Mouse (Mus musculus) ES-Bruce4 (cell line): Measurements from ENCODE around the gene Tgfbrap1. TPM values are rescaled to one million over a fixed set of nuclear protein-coding genes. Genes with fewer than 3 reads are reported as not detected.

Experiments
- H3K27ac ChIP-seq: 2 replicates; pipeline ENCODE4 v1.5.1; 2012; ENCODE audit warnings: low read length, inconsistent platforms; ENCODE audit not compliant: insufficient read depth
- H3K27me3 ChIP-seq: 2 replicates; pipeline ENCODE4 v1.6.1; 2012; ENCODE audit warnings: mild to moderate bottlenecking, low read length, inconsistent platforms; ENCODE audit not compliant: control insufficient read depth, poor library complexity, insufficient read depth, severe bottlenecking
- H3K36me3 ChIP-seq: 2 replicates; pipeline ENCODE4 v1.6.1; 2012; ENCODE audit warnings: inconsistent platforms, mild to moderate bottlenecking, low read length, moderate library complexity; ENCODE audit not compliant: control insufficient read depth, poor library complexity, insufficient read depth, severe bottlenecking
- H3K4me1 ChIP-seq: one replicate; pipeline ENCODE4 v1.8.1; 2011; ENCODE audit warnings: low read length; ENCODE audit not compliant: control insufficient read depth, insufficient read depth
- H3K4me3 ChIP-seq: 2 replicates; pipeline ENCODE4 v1.5.1; 2011; ENCODE audit warnings: low read depth, mild to moderate bottlenecking, low read length
- H3K9ac ChIP-seq: 2 replicates; pipeline ENCODE4 v1.6.1; 2012; ENCODE audit warnings: low read depth, mild to moderate bottlenecking, inconsistent platforms; ENCODE audit not compliant: poor library complexity, severe bottlenecking
- H3K9me3 ChIP-seq: replicated peaks from 2 replicates; pipeline ENCODE4 v1.6.1; 2012; ENCODE audit warnings: mild to moderate bottlenecking, low read length, inconsistent platforms; ENCODE audit not compliant: control insufficient read depth, poor library complexity, insufficient read depth, severe bottlenecking
- CTCF ChIP-seq: IDR thresholded peaks from one replicate; pipeline ENCODE4 v1.8.1; 2011; ENCODE audit warnings: low read depth, low read length
- EP300 ChIP-seq: IDR thresholded peaks from 2 replicates; pipeline ENCODE4 v1.6.1; 2011; ENCODE audit warnings: low read depth, low read length; ENCODE audit not compliant: insufficient read depth
- POLR2A ChIP-seq: IDR thresholded peaks from one replicate; pipeline ENCODE4 v1.8.1; 2011; ENCODE audit warnings: low read length; ENCODE audit not compliant: insufficient read depth
- polyA plus RNA-seq: library from polyadenylated mRNA; stranded (reverse); fragments of >200 nt; gene quantifications from 2 replicates; pipeline ENCODE4 v1.2.4, GENCODE M21; 2011; ENCODE audit warnings: low read depth; ENCODE audit not compliant: missing spikeins, insufficient read depth, insufficient read length

Gene Tgfbrap1
- polyA plus RNA-seq: 9.6 and 9.8 TPM in 2 replicates

DNA sequence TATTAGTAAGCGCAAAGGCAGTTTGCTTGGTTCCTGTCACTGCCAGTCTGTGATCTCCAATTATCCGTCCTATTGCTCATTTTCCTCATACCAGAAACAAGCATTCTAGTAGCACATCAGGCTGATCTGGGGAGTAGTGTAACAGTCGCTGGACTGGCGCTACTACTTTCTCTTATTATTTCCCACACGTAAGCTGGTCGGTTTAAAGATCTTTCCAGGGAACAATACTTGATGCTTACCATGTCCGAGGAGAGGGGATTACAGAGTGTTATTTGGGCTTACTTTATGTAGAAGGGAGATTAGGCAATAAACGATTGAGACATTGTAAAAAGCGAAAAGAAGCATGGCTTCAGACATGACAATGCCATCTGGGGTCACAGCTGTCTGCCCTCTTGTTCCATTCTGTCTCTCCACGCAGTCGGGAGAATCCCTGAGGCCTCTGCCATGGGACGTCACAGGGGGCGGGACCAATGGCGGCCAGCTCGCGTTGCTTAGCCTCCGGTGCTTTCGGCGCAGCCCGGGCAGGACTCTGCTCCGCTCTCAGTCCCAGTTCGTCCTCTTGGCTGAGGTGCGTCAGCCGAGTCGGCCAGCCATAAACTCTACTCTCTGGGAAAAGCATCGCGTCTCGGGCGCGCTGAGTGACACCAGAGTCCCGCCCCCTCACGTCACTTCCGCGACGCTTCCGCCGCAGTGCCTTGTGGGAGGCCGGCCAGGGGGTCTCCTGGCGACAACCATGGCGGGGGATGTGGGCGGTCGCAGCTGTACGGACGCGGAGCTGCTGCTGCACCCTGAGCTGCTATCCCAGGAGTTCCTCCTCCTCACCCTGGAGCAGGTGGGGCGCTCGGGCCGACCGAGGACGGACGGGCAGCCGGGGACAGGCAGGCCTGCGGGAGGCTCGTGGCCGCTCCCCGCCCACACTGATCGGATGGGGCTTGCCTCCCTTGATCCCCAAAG lies at the start of gene Tgfbrap1, which contains the start of gene AI597479:
Gene Tgfbrap1 (minus strand): TSS at position 607 of the 954 bp plus-strand sequence.
Gene AI597479 (plus strand): TSS at position 680 of the 954 bp plus-strand sequence.
- peaks cover 4% of the 10 kb centered on the region for H3K4me1 ChIP-seq
- no peaks in the 10 kb centered on the region for H3K36me3 ChIP-seq
- H3K27ac ChIP-seq: peak within 1 kb of the TSS; percentile 76
- peak within 1 kb of the TSS; percentile 79 for H3K9ac ChIP-seq
- H3K27me3 ChIP-seq: no peaks in the 10 kb centered on the region
- H3K9me3 ChIP-seq: no peaks in the 10 kb centered on the region
- peak within 1 kb of the TSS; percentile 82 for H3K4me3 ChIP-seq
- TF ChIP-seq CTCF (no peak), POLR2A (no peak), EP300 (no peak)

DNA sequence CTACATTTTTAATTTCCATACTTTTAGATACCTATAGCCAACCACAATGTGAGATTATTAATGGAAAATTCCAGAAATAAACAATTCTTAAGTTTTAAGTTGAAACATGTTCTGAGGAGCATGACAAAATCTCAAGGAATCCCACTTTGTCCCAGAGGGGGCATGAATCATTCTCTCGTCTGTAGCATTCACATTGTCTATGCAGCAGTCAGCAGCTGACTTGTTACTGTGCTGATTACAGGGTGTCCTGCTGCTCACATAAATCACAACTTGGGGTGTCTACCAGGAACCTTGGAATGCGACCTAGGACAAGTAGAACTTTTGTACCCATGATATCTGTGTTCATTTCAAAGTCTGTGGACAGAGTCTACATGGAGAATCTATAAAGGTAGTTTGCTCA lies 49.0 kb upstream of the Tgfbrap1 start:
- Histone ChIP-seq H3K36me3 (no peaks in the 10 kb centered on the region), H3K9me3 (no peaks in the 10 kb centered on the region; the same call in 1 of the 2 replicates), H3K4me1 (no peaks in the 10 kb centered on the region), H3K27me3 (no peaks in the 10 kb centered on the region), H3K9ac (no peak overlapping the region), H3K27ac (no peak overlapping the region), H3K4me3 (no peak overlapping the region)
- no peak for TF ChIP-seq CTCF
- TF ChIP-seq EP300: no peak
- no peak for TF ChIP-seq POLR2A

DNA sequence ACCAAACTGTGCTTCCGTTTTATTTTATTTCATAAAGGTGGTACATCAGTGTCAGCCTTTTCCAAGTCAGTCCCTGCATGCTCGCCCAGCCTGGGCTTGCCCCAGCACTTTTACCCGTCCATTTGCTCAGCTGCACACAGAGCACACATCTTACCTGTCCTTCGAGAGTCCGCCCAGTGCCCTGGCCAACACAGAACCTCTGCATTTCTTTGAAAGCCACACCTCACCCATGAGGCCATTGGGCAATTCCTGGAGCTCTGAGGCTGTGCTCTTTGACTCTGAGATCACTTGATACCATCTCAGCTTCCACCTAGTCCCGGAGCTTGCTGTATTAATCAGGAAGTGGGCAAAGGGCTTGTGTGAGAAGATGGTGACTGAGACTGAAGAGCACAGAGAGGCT lies 47.0 kb upstream of the Tgfbrap1 start:
- TF ChIP-seq EP300: no peak
- no peak for TF ChIP-seq CTCF
- TF ChIP-seq POLR2A: no peak
- no peaks in the 10 kb centered on the region for H3K36me3 ChIP-seq
- no peaks in the 10 kb centered on the region; the same call in 1 of the 2 replicates for H3K9me3 ChIP-seq

DNA sequence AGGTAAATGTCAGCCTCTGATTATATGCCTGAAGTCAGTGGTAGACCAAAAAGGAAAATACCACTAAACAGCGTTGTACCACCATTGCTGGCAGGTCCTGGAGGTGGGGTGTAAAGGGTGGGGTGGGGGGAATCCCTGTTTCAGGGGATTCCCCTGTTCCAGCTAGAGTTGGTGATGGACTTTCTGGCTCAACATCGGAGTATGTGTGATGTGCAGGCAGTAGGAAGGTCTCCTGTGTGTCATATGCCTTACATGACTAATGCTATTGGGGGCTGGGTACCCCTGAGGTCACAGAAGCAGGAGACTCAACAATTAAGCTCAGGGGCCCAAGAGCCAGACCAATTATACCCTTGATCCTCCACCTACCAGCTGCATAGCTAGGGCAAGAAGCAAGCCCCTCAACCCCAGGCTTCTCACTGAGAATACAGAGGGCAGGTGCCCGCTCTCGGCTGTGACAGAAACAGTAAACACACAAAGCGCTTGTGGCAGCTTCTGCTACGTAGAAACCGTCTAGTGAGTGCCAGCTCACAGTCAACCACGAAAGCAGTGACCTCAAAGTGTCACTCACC lies 46.0 kb upstream of the Tgfbrap1 start:
- H3K9me3 ChIP-seq: no peaks in the 10 kb centered on the region; the same call in 1 of the 2 replicates
- H3K9ac ChIP-seq: no peak overlapping the region
- no peaks in the 10 kb centered on the region for H3K36me3 ChIP-seq
- H3K4me1 ChIP-seq: no peaks in the 10 kb centered on the region
- no peak for TF ChIP-seq POLR2A
- no peak for TF ChIP-seq CTCF
- TF ChIP-seq EP300: no peak
- no peaks in the 10 kb centered on the region for H3K27me3 ChIP-seq
- no peak overlapping the region for H3K27ac ChIP-seq
- no peak overlapping the region for H3K4me3 ChIP-seq

More for the DNA sequence above, 47.0 kb upstream of the Tgfbrap1 start:
- no peaks in the 10 kb centered on the region for H3K27me3 ChIP-seq
- no peak overlapping the region for H3K9ac ChIP-seq
- H3K4me1 ChIP-seq: no peaks in the 10 kb centered on the region
- no peak overlapping the region for H3K27ac ChIP-seq
- H3K4me3 ChIP-seq: no peak overlapping the region

DNA sequence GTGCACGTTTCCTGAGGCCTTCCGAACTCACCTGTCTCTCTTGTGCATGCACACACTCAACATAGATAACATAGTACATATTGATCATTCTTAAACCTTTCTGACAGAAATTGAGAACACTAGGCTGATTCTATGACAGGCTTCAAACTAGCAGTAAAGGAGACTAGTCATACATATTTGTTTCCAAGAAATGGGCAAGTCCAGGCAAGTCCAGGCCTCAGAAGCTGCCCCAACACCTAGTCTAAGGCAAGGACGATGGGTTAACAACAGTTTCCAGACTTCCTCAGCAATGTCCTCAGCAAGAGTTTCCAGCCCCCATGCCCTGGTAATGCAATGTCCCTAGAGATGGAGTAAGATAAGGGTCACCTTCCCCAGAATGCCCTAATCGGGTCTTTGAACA lies 45.4 kb upstream of the Tgfbrap1 start:
- Histone ChIP-seq H3K4me3 (no peak overlapping the region), H3K9me3 (no peaks in the 10 kb centered on the region; the same call in 1 of the 2 replicates), H3K27me3 (no peaks in the 10 kb centered on the region), H3K27ac (no peak overlapping the region), H3K4me1 (no peaks in the 10 kb centered on the region), H3K9ac (no peak overlapping the region), H3K36me3 (no peaks in the 10 kb centered on the region)
- TF ChIP-seq CTCF (no peak), POLR2A (no peak), EP300 (no peak)
